Mouse (Mus musculus) splenic B cell, adult 2 months (primary cell): ENCODE measurements around the gene Lyst.

Experiments
- DNase-seq: peaks from one replicate; pipeline ENCODE4 v3.0.0-alpha.2; 2011; ENCODE audit warnings: low read depth, low spot score
- H3K27me3 ChIP-seq: 2 replicates; pipeline ENCODE4 v1.6.1; 2012; ENCODE audit warnings: mild to moderate bottlenecking, low read length, moderate library complexity, mixed read lengths; ENCODE audit not compliant: control insufficient read depth, poor library complexity, insufficient read depth, severe bottlenecking
- H3K36me3 ChIP-seq: 2 replicates; pipeline ENCODE4 v1.6.1; 2012; ENCODE audit warnings: mild to moderate bottlenecking, low read length, moderate library complexity, mixed read lengths; ENCODE audit not compliant: control insufficient read depth, poor library complexity, insufficient read depth, severe bottlenecking

Gene Lyst

DNA sequence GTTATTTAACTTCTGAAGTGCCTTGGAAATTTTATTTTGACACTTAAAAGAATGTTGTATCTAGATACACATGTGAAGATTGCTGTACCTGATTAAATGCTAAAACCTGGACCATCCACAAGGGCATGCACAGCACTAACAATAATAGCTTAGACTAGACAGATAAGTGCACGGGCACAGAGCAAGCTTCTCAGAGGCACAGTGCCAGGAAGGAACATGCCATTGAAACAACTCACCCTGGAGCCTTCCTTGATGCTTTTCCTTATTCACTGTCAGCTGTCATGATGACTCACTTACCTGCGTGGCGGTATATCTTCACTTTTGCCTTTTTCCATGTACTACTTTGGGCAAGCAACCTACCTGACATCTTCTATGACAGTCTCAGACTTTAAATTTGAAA lies 155.7 kb downstream of the Lyst start:
- peaks cover 6% of the 10 kb centered on the region for H3K36me3 ChIP-seq
- H3K27me3 ChIP-seq = no peaks in the 10 kb centered on the region
- DNase-seq = no peak

DNA sequence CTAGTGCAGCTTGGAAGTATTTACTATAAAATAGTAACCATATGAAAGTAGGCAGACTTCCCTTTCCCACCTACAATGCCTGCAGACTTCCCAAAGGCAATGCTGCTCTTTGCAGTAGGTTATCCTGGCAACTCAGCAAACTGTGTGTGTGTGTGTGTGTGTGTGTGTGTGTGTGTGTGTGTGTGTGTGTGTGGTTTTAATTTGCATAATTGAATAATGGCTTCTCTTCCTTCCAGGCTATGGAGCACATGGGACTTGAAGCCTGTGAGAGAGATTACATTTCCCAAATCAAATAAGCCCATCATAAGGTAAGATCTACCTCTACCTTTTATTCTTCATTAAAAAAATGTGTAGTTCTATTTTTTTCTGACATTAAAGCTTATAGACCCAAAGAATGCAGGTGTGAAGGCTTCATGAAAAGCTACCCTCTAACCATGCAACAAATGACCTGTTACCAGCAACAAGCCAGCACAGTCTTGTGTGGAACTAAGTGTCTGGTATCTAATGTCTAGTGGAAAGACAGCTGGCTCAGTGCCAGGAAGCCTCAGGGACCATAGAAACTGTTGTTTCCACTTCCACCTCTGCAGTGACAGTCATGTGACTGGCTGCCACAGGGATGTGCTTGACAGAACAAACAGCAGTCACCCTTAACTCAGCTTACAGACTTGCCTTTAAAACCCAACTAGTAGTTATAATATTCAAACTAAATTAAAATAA lies 185.7 kb downstream of the Lyst start:
- peak; percentile 89 for DNase-seq
- Histone ChIP-seq H3K27me3 (no peaks in the 10 kb centered on the region), H3K36me3 (peaks cover 5% of the 10 kb centered on the region)

DNA sequence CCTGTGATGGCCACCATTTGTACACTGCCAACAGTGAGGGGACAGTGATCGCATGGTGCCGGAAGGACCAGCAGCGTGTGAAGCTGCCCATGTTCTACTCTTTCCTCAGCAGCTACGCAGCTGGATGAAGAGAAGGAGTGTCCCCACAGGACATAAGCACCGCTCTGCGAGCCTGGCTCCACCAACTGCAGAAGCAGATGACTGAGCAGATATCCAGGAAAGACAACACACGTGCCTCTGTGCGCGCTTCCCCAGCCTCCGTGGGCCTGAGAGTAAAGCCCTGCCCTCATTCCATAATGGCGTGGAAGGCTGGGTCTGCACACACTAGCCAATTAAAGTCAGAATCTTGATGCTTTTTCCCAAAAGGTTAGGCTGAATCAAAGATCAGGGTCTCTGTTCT lies 186.9 kb downstream of the Lyst start:
- no peaks in the 10 kb centered on the region for H3K27me3 ChIP-seq
- DNase-seq = no peak
- H3K36me3 ChIP-seq = peaks cover 5% of the 10 kb centered on the region

DNA sequence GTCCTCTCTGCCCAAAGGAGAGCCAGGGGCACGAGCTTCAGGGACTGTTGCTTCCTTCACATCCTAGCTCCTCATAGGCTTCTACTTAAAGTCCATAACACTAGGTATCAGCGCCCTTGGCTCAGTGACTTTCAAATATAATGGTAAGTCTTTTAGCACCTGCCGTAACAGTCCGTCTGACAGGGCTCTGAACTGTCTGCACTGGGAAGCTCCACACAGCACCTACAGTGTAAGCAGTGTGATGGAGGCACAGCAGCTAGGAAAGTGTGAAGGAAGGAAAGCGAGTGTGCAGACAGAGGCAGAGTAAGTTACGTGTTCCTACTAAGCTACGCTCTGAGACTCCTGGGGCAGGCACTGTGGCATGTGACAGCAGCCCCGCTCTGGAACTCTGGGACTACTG lies 187.5 kb downstream of the Lyst start:
- no peaks in the 10 kb centered on the region for H3K27me3 ChIP-seq

GRCm38 (mm10) chr13:13778837-13779458 lies 188.8 kb downstream of the Lyst start:
- no peak for DNase-seq
- H3K27me3 ChIP-seq = no peaks in the 10 kb centered on the region; the same call in 1 of the 2 replicates
- H3K36me3 ChIP-seq = peaks cover 5% of the 10 kb centered on the region

More for the DNA sequence above, 187.5 kb downstream of the Lyst start:
- peaks cover 5% of the 10 kb centered on the region for H3K36me3 ChIP-seq
- DNase-seq = no peak

DNA sequence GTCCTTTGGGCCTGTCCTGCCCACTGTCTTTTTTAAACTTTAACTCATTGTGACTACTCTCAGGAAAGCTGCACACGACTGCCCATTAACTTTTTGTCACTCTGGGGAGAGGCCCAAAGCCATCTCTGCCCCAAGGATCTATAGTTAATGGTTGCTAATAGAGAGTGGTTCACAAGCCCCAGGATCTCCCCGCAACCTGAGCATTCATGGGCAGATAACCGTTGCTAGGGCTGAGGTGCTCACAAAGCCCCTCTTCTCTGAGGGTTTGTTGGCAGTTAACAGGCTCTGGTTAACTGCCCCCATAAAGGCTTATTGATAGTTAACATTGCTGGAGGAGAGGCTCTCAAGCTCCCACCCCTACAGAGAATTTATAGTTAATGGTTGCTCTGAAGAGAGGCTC lies 190.1 kb downstream of the Lyst start:
- H3K27me3 ChIP-seq = no peaks in the 10 kb centered on the region; the same call in 1 of the 2 replicates
- DNase-seq = no peak
- peaks cover 4% of the 10 kb centered on the region; the same call in 1 of the 2 replicates for H3K36me3 ChIP-seq

- Histone ChIP-seq H3K27me3 (no peaks in the 10 kb centered on the region; the same call in 1 of the 2 replicates), H3K36me3 (peaks cover 4% of the 10 kb centered on the region; the same call in 1 of the 2 replicates)
- DNase-seq = no peak
Measured at GRCm38 (mm10) chr13:13781026-13781425, 190.8 kb downstream of the Lyst start.

GRCm38 (mm10) chr13:13783296-13783695 lies 193.1 kb downstream of the Lyst start:
- DNase-seq = no peak
- Histone ChIP-seq H3K27me3 (no peaks in the 10 kb centered on the region; the same call in 1 of the 2 replicates), H3K36me3 (0 out of 2 replicates have a peak, but pooled peaks cover 2% of the 10 kb centered on the region)

DNA sequence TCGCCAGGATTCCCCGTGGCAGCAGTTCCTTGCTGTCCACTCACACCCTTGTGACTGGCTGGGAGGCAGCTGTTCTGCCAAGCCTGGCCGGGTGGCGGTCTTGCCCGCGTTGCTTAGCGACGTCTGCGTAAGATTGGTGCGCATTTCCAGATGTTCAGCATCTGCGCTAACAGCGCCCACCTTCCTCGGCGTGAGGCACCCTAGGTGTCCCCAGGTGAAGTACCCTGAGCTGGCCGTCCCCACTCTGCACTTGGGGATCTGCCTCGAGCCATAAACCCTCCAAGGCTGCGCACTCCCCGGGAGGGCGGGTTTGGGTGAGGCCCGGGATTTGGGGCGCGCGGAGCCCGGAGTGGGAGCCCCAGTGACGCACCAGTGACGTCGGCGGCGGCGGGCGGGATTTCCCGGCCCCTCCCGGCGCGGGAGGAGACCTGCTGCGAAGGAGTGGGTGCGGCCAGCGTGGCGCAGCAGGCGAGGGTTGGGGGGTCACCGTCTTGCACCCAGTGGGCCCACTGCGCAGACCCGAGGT lies 193.8 kb downstream of the Lyst start, which contains the start of gene Gng4:
TSS of gene Gng4 (plus strand) at position 166 of the 526 bp plus-strand sequence.
- peak; percentile 63 for DNase-seq
- 0 out of 2 replicates have a peak, but pooled peaks cover 2% of the 10 kb centered on the region for H3K36me3 ChIP-seq
- H3K27me3 ChIP-seq = no peaks in the 10 kb centered on the region; the same call in 1 of the 2 replicates

DNA sequence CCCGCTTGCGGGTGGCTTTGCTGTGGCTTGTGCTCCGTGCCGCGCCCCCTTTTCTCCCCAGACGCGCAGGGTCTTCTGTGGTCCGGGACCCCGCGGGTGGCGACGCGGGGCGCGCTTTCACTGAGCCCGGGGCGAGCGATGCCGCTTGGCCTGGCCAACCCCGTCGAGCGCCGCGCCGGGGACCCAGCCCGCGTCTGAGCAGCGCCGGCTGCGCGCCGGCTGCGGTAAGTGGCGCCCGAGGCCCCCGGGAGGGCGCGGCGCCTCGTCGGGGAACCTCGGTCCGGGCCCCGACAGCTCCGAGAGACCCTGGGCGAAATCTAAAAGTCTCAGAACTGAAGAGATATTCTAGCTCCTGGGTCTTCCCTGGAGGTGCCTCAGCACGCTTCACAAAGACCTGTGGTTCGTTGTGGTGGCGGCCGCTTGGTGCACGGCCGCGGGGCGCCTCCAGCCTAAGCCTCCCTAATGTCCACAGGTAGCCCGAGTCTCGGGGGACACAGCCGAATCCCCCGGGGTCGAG lies 194.3 kb downstream of the Lyst start:
- no peaks in the 10 kb centered on the region for H3K36me3 ChIP-seq
- no peak for DNase-seq
- H3K27me3 ChIP-seq = no peaks in the 10 kb centered on the region; the same call in 1 of the 2 replicates

DNA sequence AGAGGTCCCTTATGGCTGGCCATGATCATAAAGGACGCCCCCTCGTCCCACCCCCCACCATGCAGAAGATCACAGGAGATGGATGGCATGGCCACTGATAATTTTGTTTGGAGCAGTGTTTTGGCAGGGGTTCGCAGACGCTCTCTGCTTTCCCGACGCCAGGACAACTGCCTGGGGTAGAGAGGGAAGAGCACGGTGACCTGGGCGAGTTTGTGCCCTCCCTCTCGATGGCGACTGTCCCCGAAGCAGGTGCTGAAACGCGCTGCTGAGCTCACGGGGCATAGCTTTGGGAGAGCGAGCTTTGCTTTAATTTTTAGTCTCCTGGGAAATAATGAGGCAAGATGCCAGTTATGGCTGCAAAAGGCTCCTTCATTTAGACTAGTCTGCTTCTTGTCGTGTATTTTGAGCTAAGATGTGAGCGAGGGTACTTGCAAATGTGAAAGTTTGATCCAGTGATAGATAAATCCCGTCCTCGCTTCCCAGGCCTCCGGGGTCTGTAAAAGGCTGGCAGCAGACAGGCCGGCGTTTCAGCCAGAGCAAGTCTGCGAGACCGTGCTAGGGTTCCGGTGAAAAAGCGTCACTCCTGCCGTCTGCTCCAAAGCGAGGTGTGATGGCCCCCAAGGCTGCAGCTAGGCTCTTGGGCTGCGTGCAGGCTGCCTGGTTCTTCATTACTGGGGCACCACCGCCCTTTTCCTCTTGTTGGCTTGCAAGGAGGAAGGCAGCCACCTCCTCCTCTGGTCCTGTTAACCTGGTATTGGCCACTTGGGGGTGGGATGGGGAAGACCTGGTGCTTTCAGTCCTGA lies 195.0 kb downstream of the Lyst start:
- H3K27me3 ChIP-seq = no peaks in the 10 kb centered on the region; the same call in 1 of the 2 replicates
- H3K36me3 ChIP-seq = no peaks in the 10 kb centered on the region
- peak; percentile 51 for DNase-seq

- H3K27me3 ChIP-seq = no peaks in the 10 kb centered on the region; the same call in 1 of the 2 replicates
- no peak for DNase-seq
- H3K36me3 ChIP-seq = no peaks in the 10 kb centered on the region
Measured at GRCm38 (mm10) chr13:13786971-13787370, 196.8 kb downstream of the Lyst start.

- Histone ChIP-seq H3K27me3 (no peaks in the 10 kb centered on the region), H3K36me3 (no peaks in the 10 kb centered on the region)
- peak; percentile 24 for DNase-seq
Measured at GRCm38 (mm10) chr13:13788070-13788469, 197.9 kb downstream of the Lyst start.

DNA sequence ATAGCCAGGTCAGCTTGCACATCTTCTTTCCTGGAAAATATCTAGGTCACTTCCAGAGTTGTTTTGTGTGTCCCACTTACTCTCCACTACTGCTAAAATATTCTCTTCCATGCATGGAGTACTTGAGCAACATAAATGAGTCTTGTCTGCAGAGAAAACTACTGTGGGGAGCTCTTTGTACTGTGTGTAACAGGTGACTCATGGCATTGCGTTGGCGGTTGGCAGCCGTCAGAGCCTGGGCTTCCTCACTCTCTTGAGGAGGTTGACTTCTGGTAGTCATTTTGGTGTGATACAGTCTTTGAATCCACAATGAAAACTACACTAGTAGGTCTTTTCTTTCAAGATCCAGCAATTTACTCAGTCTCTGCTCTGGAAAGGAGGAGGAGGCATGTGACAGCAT lies 201.8 kb downstream of the Lyst start:
- Histone ChIP-seq H3K27me3 (no peaks in the 10 kb centered on the region), H3K36me3 (no peaks in the 10 kb centered on the region)
- DNase-seq = no peak
